ENCODE assay signal across 28 mouse cellular contexts in genomic region chr3:108345855-108346254, GRCm38 (mm10). TPM values are rescaled to one million over a fixed set of nuclear protein-coding genes. Genes with fewer than 3 reads are reported as not detected.
DNase-seq lines count a peak whose midpoint lies in the region; ATAC-seq and TF ChIP-seq lines count a peak whose summit lies in the region.
"Had no signal": no experiment of that assay in that cellular context is flagged by ENCODE, and none has a peak within 500 bp of the region (broad histone marks: within the 10 kb centered on the region; RNA-seq: fewer than 3 reads in every experiment).

No protein-coding gene starts in this region.

- WGBS in midbrain, embryonic 14.5 days: 92% methylated on average over 7 of the region's 7 CpGs

- H3K4me3 ChIP-seq in layer of hippocampus, adult 2 months: no peak overlapping the region
- no peak overlapping the region for H3K4me3 ChIP-seq in midbrain, embryonic 14.5 days (replicated peaks; ENCODE audit: low read depth, low read length)
- H3K4me3 ChIP-seq: embryonic facial prominence, embryonic 10.5 days; forebrain, embryonic 15.5 days; heart, adult 2 months; heart, embryonic 15.5 days; hindbrain, embryonic 13.5 days had no signal

- no peak overlapping the region for H3K4me2 ChIP-seq in midbrain, embryonic 14.5 days (ENCODE audit: low read length)
- H3K4me2 ChIP-seq: forebrain, embryonic 15.5 days; heart, embryonic 11.5 days; heart, embryonic 15.5 days; hindbrain, embryonic 13.5 days had no signal

- no peak for DNase-seq in layer of hippocampus, adult 2 months (ENCODE audit: low spot score in 2 of 2)
- DNase-seq in layer of hippocampus, adult 11-12 months (ENCODE audit: low spot score): no peak
- DNase-seq in fat pad, adult 2 months (ENCODE audit: extremely low read depth, low read depth, low spot score): peak; percentile 31
- DNase-seq in lung, postnatal 25 days (ENCODE audit: low spot score): no peak
- DNase-seq in midbrain, embryonic 14.5 days: no peak
- DNase-seq in lung, postnatal 10 days: no peak
- DNase-seq: adrenal gland, postnatal 36 days; cerebellum, adult 2 months; cerebellum, postnatal 10 days; gastrocnemius, postnatal 36 days; heart, adult 2 months; heart, postnatal 14 days had no signal

- peak; percentile 70 for ATAC-seq in megakaryocyte, adult 5-6 weeks (ENCODE audit: poor library complexity, severe bottlenecking)
- ATAC-seq in midbrain, embryonic 14.5 days (ENCODE audit: low FRiP score, low TSS enrichment): no peak
- ATAC-seq: activated CD4-positive, CD25-positive, alpha-beta regulatory T cell, adult 4 months; forebrain, embryonic 15.5 days; hindbrain, postnatal 0 days; Patski had no signal

- H3K27ac ChIP-seq in layer of hippocampus, adult 2 months: peak overlapping the region; percentile 28; the same call in 1 of the 2 replicates
- no peak overlapping the region for H3K27ac ChIP-seq in midbrain, embryonic 14.5 days (replicated peaks; ENCODE audit: low read depth, low read length)
- H3K27ac ChIP-seq: embryonic facial prominence, embryonic 10.5 days; forebrain, embryonic 15.5 days; heart, adult 2 months; heart, embryonic 15.5 days; hindbrain, embryonic 13.5 days; hindbrain, postnatal 0 days had no signal

- no peak for TF ChIP-seq CTCF in layer of hippocampus, adult 2 months (conservative IDR thresholded peaks at IDR 0.05)

- H3K27me3 ChIP-seq in midbrain, embryonic 14.5 days (ENCODE audit: control insufficient read depth, insufficient read depth, low read length): no peaks in the 10 kb centered on the region
- H3K27me3 ChIP-seq: forebrain, embryonic 15.5 days; heart, embryonic 15.5 days; hindbrain, embryonic 13.5 days; Patski had no signal

- H3K9me3 ChIP-seq in midbrain, embryonic 14.5 days (ENCODE audit: control insufficient read depth, low read length): no peaks in the 10 kb centered on the region
- H3K9me3 ChIP-seq: embryonic facial prominence, embryonic 10.5 days; forebrain, embryonic 15.5 days; G1E; heart, embryonic 15.5 days; hindbrain, embryonic 13.5 days had no signal

- no peak overlapping the region for H3K9ac ChIP-seq in midbrain, embryonic 14.5 days (replicated peaks; ENCODE audit: low read length)
- H3K9ac ChIP-seq: forebrain, embryonic 15.5 days; heart, embryonic 15.5 days; hindbrain, embryonic 13.5 days had no signal

- peaks cover 96% of the 10 kb centered on the region for H3K36me3 ChIP-seq in midbrain, embryonic 14.5 days (ENCODE audit: control insufficient read depth, insufficient read depth, low read length)

- no peaks in the 10 kb centered on the region for H3K4me1 ChIP-seq in midbrain, embryonic 14.5 days (ENCODE audit: control insufficient read depth, insufficient read depth, low read length)
- H3K4me1 ChIP-seq: embryonic facial prominence, embryonic 10.5 days; forebrain, embryonic 15.5 days; heart, embryonic 15.5 days; hindbrain, embryonic 13.5 days had no signal

RNA-seq across cellular contexts. Expression of gene Mybphl, which starts 18.9 kb away (rescaled TPM):
- total RNA-seq in layer of hippocampus, adult 2 months (2021): 1 to 10 TPM in 1 of 2 experiments, under 1 TPM in 1; 0.83 to 1.5 TPM
- total RNA-seq in megakaryocyte, adult 5-6 weeks (2015): not detected in 2 replicates
- total RNA-seq in megakaryocyte, adult 5-6 weeks (2017): not detected in 2 replicates
- not detected in 2 replicates for polyA plus RNA-seq in midbrain, embryonic 14.5 days (2014; fragmentation: Nextera tagmentation; extraction: Ambion mirVana)
- total RNA-seq: adrenal gland, adult 18-20 months; adrenal gland, postnatal 36 days; G1E; gastrocnemius, adult 8-10 months; gastrocnemius, postnatal 36 days; hematopoietic stem cell, adult 5-6 weeks; hindbrain, postnatal 0 days had no signal
- polyA plus RNA-seq: activated CD4-positive, CD25-positive, alpha-beta regulatory T cell, adult 4 months; cerebellum, adult 2 months; embryonic facial prominence, embryonic 14.5 days; forebrain, embryonic 11.5 days; forebrain, embryonic 15.5 days; G1E; intestine, embryonic 14.5 days; Patski had no signal

RNA-seq across cellular contexts. Expression of gene Psrc1, which starts 37.8 kb away (rescaled TPM):
- 10 to 100 TPM; 17.5 to 22.2 TPM for total RNA-seq in layer of hippocampus, adult 2 months (2021)
- 11.9 and 12.2 TPM in 2 replicates for total RNA-seq in megakaryocyte, adult 5-6 weeks (2015)
- 12.8 and 15.4 TPM in 2 replicates for total RNA-seq in megakaryocyte, adult 5-6 weeks (2017)
- 7.4 and 12.4 TPM in 2 replicates for polyA plus RNA-seq in midbrain, embryonic 14.5 days (2014; fragmentation: Nextera tagmentation; extraction: Ambion mirVana)
- total RNA-seq: gastrocnemius, adult 8-10 months had no signal
